Mouse (Mus musculus): ENCODE results near the gene Slc25a47.

- TF ChIP-seq GATA1 (IDR thresholded peaks at IDR 0.05; ENCODE audit: borderline replicate concordance, low read length) = no peak
- TF ChIP-seq FLI1 (IDR thresholded peaks at IDR 0.05; ENCODE audit: low read length) = no peak
These were observed 31.5 kb upstream of the Slc25a47 start for GRCm38 (mm10) chr12:108804388-108804787.
